Mouse (Mus musculus): ENCODE data around the gene Smarce1. TPM values are rescaled to one million over a fixed set of nuclear protein-coding genes. Genes with fewer than 3 reads are reported as not detected.

Gene Smarce1
- polyA plus RNA-seq, 1 experiment from 2014 or later: 192 TPM

- Histone ChIP-seq H3K4me2 (ENCODE audit: low read depth) (no peak overlapping the region), H3K9me3 (ENCODE audit: control insufficient read depth, low read length) (no peaks in the 10 kb centered on the region), H3K36me3 (ENCODE audit: control insufficient read depth, insufficient read depth, low read length) (peaks cover 30% of the 10 kb centered on the region), H3K4me1 (ENCODE audit: control insufficient read depth, insufficient read depth, low read length) (no peaks in the 10 kb centered on the region), H3K4me3 (ENCODE audit: low read depth, low read length) (no peak overlapping the region), H3K27me3 (ENCODE audit: control insufficient read depth, insufficient read depth, low read length) (no peaks in the 10 kb centered on the region), H3K9ac (ENCODE audit: low read length) (no peak overlapping the region), H3K27ac (ENCODE audit: low read depth, low read length) (no peak overlapping the region)
- WGBS: 96% methylated on average over 7 of the region's 7 CpGs
- no peak for DNase-seq (ENCODE audit: low spot score)
- no peak for ATAC-seq (ENCODE audit: insufficient read depth, low FRiP score, low TSS enrichment)
Measured at GRCm38 (mm10) chr11:99217248-99217986, 13.4 kb downstream of the Smarce1 start.

- no peak overlapping the region for H3K4me3 ChIP-seq (ENCODE audit: low read depth, low read length)
- H3K9ac ChIP-seq (ENCODE audit: low read length): no peak overlapping the region
- H3K9me3 ChIP-seq (ENCODE audit: control insufficient read depth, low read length): no peaks in the 10 kb centered on the region
- WGBS: 99% methylated on average over 3 of the region's 3 CpGs
- ATAC-seq (ENCODE audit: insufficient read depth, low FRiP score, low TSS enrichment) (no peak), DNase-seq (ENCODE audit: low spot score) (no peak)
- H3K36me3 ChIP-seq (ENCODE audit: control insufficient read depth, insufficient read depth, low read length): peaks cover 32% of the 10 kb centered on the region
- no peaks in the 10 kb centered on the region for H3K27me3 ChIP-seq (ENCODE audit: control insufficient read depth, insufficient read depth, low read length)
- H3K4me2 ChIP-seq (ENCODE audit: low read depth): no peak overlapping the region
- no peak overlapping the region for H3K27ac ChIP-seq (ENCODE audit: low read depth, low read length)
- no peaks in the 10 kb centered on the region for H3K4me1 ChIP-seq (ENCODE audit: control insufficient read depth, insufficient read depth, low read length)
Measured at GRCm38 (mm10) chr11:99216181-99216580, 14.6 kb downstream of the Smarce1 start.

GRCm38 (mm10) chr11:99212693-99213092 is 18.1 kb downstream of the Smarce1 start:
- peaks cover 37% of the 10 kb centered on the region for H3K36me3 ChIP-seq (ENCODE audit: control insufficient read depth, insufficient read depth, low read length)
- ATAC-seq (ENCODE audit: insufficient read depth, low FRiP score, low TSS enrichment) (no peak), DNase-seq (ENCODE audit: low spot score) (no peak)
- no peaks in the 10 kb centered on the region for H3K4me1 ChIP-seq (ENCODE audit: control insufficient read depth, insufficient read depth, low read length)
- no peak overlapping the region for H3K27ac ChIP-seq (ENCODE audit: low read depth, low read length)
- H3K27me3 ChIP-seq (ENCODE audit: control insufficient read depth, insufficient read depth, low read length): no peaks in the 10 kb centered on the region
- H3K4me2 ChIP-seq (ENCODE audit: low read depth): no peak overlapping the region
- no peaks in the 10 kb centered on the region for H3K9me3 ChIP-seq (ENCODE audit: control insufficient read depth, low read length)
- H3K4me3 ChIP-seq (ENCODE audit: low read depth, low read length): no peak overlapping the region
- H3K9ac ChIP-seq (ENCODE audit: low read length): no peak overlapping the region
- 88% methylated on average over 7 of the region's 7 CpGs for WGBS

- no peak for ATAC-seq (ENCODE audit: insufficient read depth, low FRiP score, low TSS enrichment)
- Histone ChIP-seq H3K4me3 (ENCODE audit: low read depth, low read length) (no peak overlapping the region), H3K4me2 (ENCODE audit: low read depth) (no peak overlapping the region), H3K9ac (ENCODE audit: low read length) (no peak overlapping the region), H3K9me3 (ENCODE audit: control insufficient read depth, low read length) (no peaks in the 10 kb centered on the region), H3K27ac (ENCODE audit: low read depth, low read length) (no peak overlapping the region), H3K36me3 (ENCODE audit: control insufficient read depth, insufficient read depth, low read length) (peaks cover 32% of the 10 kb centered on the region), H3K27me3 (ENCODE audit: control insufficient read depth, insufficient read depth, low read length) (no peaks in the 10 kb centered on the region), H3K4me1 (ENCODE audit: control insufficient read depth, insufficient read depth, low read length) (no peaks in the 10 kb centered on the region)
- DNase-seq (ENCODE audit: low spot score): no peak
- WGBS: 86% methylated on average over 2 of the region's 2 CpGs
Measured at GRCm38 (mm10) chr11:99211964-99212363, 18.9 kb downstream of the Smarce1 start.

- Histone ChIP-seq H3K4me2 (ENCODE audit: low read depth) (no peak overlapping the region), H3K27me3 (ENCODE audit: control insufficient read depth, insufficient read depth, low read length) (no peaks in the 10 kb centered on the region), H3K4me1 (ENCODE audit: control insufficient read depth, insufficient read depth, low read length) (no peaks in the 10 kb centered on the region), H3K4me3 (ENCODE audit: low read depth, low read length) (no peak overlapping the region), H3K36me3 (ENCODE audit: control insufficient read depth, insufficient read depth, low read length) (peaks cover 19% of the 10 kb centered on the region), H3K9ac (ENCODE audit: low read length) (no peak overlapping the region), H3K27ac (ENCODE audit: low read depth, low read length) (no peak overlapping the region), H3K9me3 (ENCODE audit: control insufficient read depth, low read length) (no peaks in the 10 kb centered on the region)
- no peak for ATAC-seq (ENCODE audit: insufficient read depth, low FRiP score, low TSS enrichment)
- no peak for DNase-seq (ENCODE audit: low spot score)
- 79% methylated on average over 8 of the region's 8 CpGs for WGBS
Measured at GRCm38 (mm10) chr11:99208105-99208669, 22.6 kb downstream of the Smarce1 start.

GRCm38 (mm10) chr11:99207449-99207848 is 23.4 kb downstream of the Smarce1 start:
- H3K4me3 ChIP-seq (ENCODE audit: low read depth, low read length): no peak overlapping the region
- WGBS: 18% methylated on average over 2 of the region's 2 CpGs
- H3K27me3 ChIP-seq (ENCODE audit: control insufficient read depth, insufficient read depth, low read length): no peaks in the 10 kb centered on the region
- ATAC-seq (ENCODE audit: insufficient read depth, low FRiP score, low TSS enrichment) (no peak), DNase-seq (ENCODE audit: low spot score) (no peak)
- peaks cover 14% of the 10 kb centered on the region for H3K36me3 ChIP-seq (ENCODE audit: control insufficient read depth, insufficient read depth, low read length)
- no peaks in the 10 kb centered on the region for H3K9me3 ChIP-seq (ENCODE audit: control insufficient read depth, low read length)
- no peak overlapping the region for H3K9ac ChIP-seq (ENCODE audit: low read length)
- H3K27ac ChIP-seq (ENCODE audit: low read depth, low read length): no peak overlapping the region
- H3K4me1 ChIP-seq (ENCODE audit: control insufficient read depth, insufficient read depth, low read length): no peaks in the 10 kb centered on the region
- H3K4me2 ChIP-seq (ENCODE audit: low read depth): no peak overlapping the region

GRCm38 (mm10) chr11:99206954-99207353 is 23.9 kb downstream of the Smarce1 start:
- Histone ChIP-seq H3K27ac (ENCODE audit: low read depth, low read length) (no peak overlapping the region), H3K9me3 (ENCODE audit: control insufficient read depth, low read length) (no peaks in the 10 kb centered on the region), H3K4me3 (ENCODE audit: low read depth, low read length) (no peak overlapping the region), H3K9ac (ENCODE audit: low read length) (no peak overlapping the region), H3K4me2 (ENCODE audit: low read depth) (no peak overlapping the region), H3K36me3 (ENCODE audit: control insufficient read depth, insufficient read depth, low read length) (peaks cover 10% of the 10 kb centered on the region), H3K4me1 (ENCODE audit: control insufficient read depth, insufficient read depth, low read length) (no peaks in the 10 kb centered on the region), H3K27me3 (ENCODE audit: control insufficient read depth, insufficient read depth, low read length) (no peaks in the 10 kb centered on the region)
- ATAC-seq (ENCODE audit: insufficient read depth, low FRiP score, low TSS enrichment): no peak
- 29% methylated on average over 2 of the region's 2 CpGs for WGBS
- DNase-seq (ENCODE audit: low spot score): no peak

- Histone ChIP-seq H3K4me1 (ENCODE audit: control insufficient read depth, insufficient read depth, low read length) (no peaks in the 10 kb centered on the region), H3K27ac (ENCODE audit: low read depth, low read length) (no peak overlapping the region), H3K27me3 (ENCODE audit: control insufficient read depth, insufficient read depth, low read length) (no peaks in the 10 kb centered on the region), H3K9ac (ENCODE audit: low read length) (no peak overlapping the region), H3K36me3 (ENCODE audit: control insufficient read depth, insufficient read depth, low read length) (no peaks in the 10 kb centered on the region), H3K4me2 (ENCODE audit: low read depth) (no peak overlapping the region), H3K9me3 (ENCODE audit: control insufficient read depth, low read length) (no peaks in the 10 kb centered on the region), H3K4me3 (ENCODE audit: low read depth, low read length) (no peak overlapping the region)
- 26% methylated on average over 14 of the region's 14 CpGs for WGBS
- DNase-seq (ENCODE audit: low spot score) (peak; percentile 44), ATAC-seq (ENCODE audit: insufficient read depth, low FRiP score, low TSS enrichment) (no peak)
Measured at GRCm38 (mm10) chr11:99189154-99189582, 41.6 kb downstream of the Smarce1 start.

GRCm38 (mm10) chr11:99187348-99187747 is 43.5 kb downstream of the Smarce1 start:
- no peak overlapping the region for H3K9ac ChIP-seq (ENCODE audit: low read length)
- no peaks in the 10 kb centered on the region for H3K36me3 ChIP-seq (ENCODE audit: control insufficient read depth, insufficient read depth, low read length)
- DNase-seq (ENCODE audit: low spot score) (no peak), ATAC-seq (ENCODE audit: insufficient read depth, low FRiP score, low TSS enrichment) (no peak)
- no peak overlapping the region for H3K27ac ChIP-seq (ENCODE audit: low read depth, low read length)
- H3K27me3 ChIP-seq (ENCODE audit: control insufficient read depth, insufficient read depth, low read length): no peaks in the 10 kb centered on the region
- H3K4me1 ChIP-seq (ENCODE audit: control insufficient read depth, insufficient read depth, low read length): no peaks in the 10 kb centered on the region; the same call in 1 of the 2 replicates
- no peaks in the 10 kb centered on the region for H3K9me3 ChIP-seq (ENCODE audit: control insufficient read depth, low read length)
- 87% methylated on average over 4 of the region's 4 CpGs for WGBS
- no peak overlapping the region for H3K4me2 ChIP-seq (ENCODE audit: low read depth)
- H3K4me3 ChIP-seq (ENCODE audit: low read depth, low read length): no peak overlapping the region
